Mouse (Mus musculus) cerebellum, postnatal 10 days (tissue): ENCODE results near the gene Syngr4.
"Not testable (repeated sequence)": the region's sequence is repeated elsewhere in the genome, so short reads cannot be mapped to it uniquely, and the experiment has no call there.

Experiments
- DNase-seq, 2 experiments: peaks; one replicate each; pipeline ENCODE4 v3.0.0; 2021; ENCODE audit warnings: mixed read lengths in 2 of 2

Gene Syngr4

GRCm38 (mm10) chr7:45896517-45897257, at the start of gene Syngr4, which contains the start of gene Tmem143:
Syngr4 (minus strand) TSS chr7:45896714.
Tmem143 (plus strand) TSS chr7:45896941.
- DNase-seq, result peak; percentile 98 to 99

DNA sequence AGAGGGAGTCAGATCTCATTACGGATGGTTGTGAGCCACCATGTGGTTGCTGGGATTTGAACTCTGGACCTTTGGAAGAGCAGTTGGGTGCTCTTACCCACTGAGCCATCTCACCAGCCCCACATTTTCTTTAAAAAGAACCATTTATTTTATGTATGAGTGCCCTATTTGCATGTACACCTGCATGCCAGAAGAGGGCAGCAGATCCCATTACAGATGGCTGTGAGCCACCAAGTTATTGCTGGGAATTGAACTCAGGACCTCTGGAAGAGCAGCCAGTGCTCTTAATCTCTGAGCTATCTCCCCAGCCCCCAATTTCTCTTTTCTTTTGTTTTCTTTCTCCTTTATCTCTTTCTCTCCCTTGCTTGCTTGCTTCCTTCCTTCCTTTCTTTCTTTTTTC, 46.8 kb upstream of the Syngr4 start:
- DNase-seq, result peak in 1 of 2 experiments; percentile 28

DNA sequence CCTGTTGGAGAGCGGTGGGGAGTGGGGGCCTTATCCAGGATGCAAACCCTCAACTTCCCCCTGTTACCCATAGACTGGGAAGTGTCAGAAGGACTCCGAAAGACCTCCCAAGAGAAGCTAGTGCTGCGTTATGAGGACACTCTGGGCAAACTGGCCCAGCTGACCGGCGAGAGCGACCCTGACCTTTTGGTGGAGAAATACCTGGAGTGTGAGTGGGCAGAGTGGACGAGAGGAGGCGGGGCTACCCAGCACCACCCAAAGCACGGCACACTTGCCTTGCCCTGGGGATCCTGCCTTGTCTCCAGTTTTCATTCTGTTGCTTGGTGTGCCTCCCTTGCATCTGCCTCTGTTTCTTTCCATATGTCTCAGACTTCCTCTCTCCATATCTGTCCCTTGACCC, 45.5 kb upstream of the Syngr4 start:
- no peak for DNase-seq

GRCm38 (mm10) chr7:45939836-45940235, 43.3 kb upstream of the Syngr4 start:
- peak in 1 of 2 experiments; percentile 22 for DNase-seq

DNA sequence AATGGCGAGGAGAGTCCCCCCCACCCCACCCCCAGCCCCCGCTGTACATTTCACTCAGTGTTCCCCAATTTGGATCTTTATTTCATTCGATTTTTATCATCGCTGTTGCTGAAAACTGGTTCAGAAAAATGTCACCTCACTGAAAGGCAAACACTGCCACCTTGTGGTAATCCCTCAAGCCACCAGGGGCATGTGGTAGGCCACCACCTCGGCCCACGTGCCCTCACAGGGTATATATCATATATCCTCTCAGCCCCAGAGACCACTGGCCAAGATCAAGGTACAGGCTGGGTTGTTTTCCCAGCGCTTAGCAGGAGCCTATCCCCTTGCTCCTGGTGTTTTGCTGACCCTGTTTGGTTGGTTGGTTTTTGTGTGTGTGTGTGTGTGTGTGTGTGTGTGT, 38.6 kb upstream of the Syngr4 start:
- DNase-seq, result peak; percentile 82 to 88

- not testable (repeated sequence) for DNase-seq
These were observed 37.3 kb upstream of the Syngr4 start for GRCm38 (mm10) chr7:45933766-45934165.

DNA sequence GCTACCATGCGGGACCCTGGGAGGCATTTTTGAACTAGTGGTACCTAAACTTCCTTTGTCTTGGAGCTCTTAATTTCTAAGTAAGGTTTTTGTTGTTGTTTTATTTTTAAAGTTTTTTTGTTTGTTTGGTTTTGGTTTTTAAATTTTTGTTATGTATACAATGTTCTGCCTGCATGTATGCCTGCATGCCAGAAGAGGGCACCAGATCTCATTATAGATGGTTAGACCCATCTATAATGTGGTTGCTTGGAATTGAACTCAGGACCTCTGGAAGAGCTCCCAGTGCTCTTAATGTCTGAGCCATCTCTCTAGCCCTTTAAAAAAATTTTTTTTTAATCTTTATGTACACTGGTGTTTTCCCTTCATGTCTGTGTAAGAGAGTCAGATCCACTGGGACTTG, 33.2 kb upstream of the Syngr4 start:
- DNase-seq, result no peak

GRCm38 (mm10) chr7:45928626-45929295, 32.2 kb upstream of the Syngr4 start:
- peak; percentile 63 to 69 for DNase-seq

GRCm38 (mm10) chr7:45924429-45924816, 27.9 kb upstream of the Syngr4 start:
- DNase-seq, result peak in 1 of 2 experiments; percentile 30

GRCm38 (mm10) chr7:45923762-45924428, 27.4 kb upstream of the Syngr4 start, which contains the start of gene Ccdc114:
Ccdc114 (plus strand) TSS chr7:45924072.
- peak; percentile 67 to 68 for DNase-seq

GRCm38 (mm10) chr7:45922928-45923761, 26.6 kb upstream of the Syngr4 start:
- DNase-seq, result peak; percentile 94 to 96

DNA sequence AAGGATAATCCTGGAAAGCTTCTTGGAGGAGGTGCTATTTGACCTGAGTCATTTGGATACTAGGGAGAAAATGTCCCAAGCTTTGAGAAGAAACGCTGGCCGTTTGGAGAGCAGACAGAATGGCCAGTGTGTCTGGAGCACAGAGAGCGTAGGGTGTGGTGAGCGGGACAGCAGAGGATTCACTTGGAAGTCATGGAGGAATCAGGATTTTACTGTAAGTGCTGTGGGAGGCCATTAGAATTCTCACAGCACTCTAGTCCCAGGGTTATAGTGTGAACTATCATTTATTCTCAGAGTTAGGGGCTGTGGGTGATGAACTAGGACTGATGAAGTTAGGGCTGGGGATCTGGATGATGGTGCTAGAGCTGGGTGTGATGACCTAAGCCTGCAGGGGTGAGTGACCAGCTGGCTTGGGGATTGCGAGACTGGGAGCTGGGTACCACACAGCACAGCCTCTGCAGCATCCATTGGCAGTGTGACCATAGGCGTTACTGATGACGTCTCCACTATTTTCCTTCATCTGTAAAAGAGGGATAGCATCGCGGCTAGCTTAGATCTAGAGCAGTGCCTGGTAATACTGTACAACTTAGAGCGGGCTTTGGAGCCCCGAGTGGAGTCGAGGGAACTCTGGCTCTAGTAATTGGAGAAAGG, 25.6 kb upstream of the Syngr4 start:
- no peak for DNase-seq

- DNase-seq, result no peak
These were observed 24.7 kb upstream of the Syngr4 start, which contains the start of gene Emp3 for GRCm38 (mm10) chr7:45921242-45921621. Emp3 (minus strand) TSS chr7:45921404.

DNA sequence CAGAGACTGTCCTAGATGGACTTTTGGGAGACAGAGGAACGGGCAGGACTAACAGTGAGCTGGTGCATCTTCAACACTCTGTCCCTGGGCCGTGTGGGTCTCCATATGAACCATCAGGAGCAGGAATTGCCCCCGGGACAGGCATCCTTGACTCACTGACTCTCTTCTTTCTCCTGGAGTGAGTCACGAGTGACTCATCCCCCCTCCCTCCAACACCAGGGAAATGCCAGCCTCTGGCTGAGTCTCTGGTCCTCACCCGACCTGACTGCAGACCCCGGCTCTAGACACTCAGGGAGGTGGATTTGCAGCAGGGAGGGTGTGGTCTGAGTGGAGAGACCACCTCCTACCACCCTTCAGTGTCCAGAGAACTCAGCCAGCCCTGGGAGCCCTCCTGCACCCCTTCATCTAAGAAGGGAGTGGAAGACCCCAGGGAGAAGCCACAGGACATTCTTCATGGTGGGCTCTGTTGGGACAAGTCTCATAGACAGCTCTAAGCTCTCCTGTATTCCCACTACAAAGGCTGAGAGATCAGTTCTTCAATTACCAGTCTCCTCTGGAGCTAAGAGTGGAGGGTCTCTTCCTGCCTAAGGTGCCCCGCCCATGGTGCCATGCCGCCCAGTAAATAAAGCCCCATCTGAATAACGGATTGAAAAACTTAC, 24.2 kb upstream of the Syngr4 start:
- DNase-seq, result no peak

GRCm38 (mm10) chr7:45919761-45920160, 23.2 kb upstream of the Syngr4 start:
- peak in 1 of 2 experiments; percentile 13 for DNase-seq

GRCm38 (mm10) chr7:45919083-45919671, 22.7 kb upstream of the Syngr4 start:
- peak in 1 of 2 experiments; percentile 16 for DNase-seq

DNA sequence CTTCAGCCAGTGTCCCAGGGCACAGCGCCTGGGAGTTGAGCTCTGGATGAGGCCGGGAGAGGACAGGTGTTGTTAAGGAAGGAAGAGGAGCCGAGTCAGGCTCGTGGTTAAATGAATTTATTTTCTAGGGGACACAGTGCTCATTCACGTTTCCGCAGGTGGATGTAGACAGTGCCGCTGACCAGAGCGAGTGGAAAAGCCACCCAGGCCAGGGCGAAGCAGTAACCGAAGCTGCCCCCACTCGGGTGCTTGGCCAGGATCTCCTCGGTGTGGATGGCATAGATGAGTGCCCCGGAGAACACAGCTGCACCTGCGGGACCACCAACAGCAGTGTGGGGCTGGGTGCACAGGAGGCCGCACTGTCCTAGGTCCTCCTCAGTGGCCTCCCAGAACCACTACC, 21.4 kb upstream of the Syngr4 start:
- DNase-seq, result no peak

GRCm38 (mm10) chr7:45917004-45917704, 20.6 kb upstream of the Syngr4 start:
- DNase-seq, result peak in 1 of 2 experiments; percentile 34

DNA sequence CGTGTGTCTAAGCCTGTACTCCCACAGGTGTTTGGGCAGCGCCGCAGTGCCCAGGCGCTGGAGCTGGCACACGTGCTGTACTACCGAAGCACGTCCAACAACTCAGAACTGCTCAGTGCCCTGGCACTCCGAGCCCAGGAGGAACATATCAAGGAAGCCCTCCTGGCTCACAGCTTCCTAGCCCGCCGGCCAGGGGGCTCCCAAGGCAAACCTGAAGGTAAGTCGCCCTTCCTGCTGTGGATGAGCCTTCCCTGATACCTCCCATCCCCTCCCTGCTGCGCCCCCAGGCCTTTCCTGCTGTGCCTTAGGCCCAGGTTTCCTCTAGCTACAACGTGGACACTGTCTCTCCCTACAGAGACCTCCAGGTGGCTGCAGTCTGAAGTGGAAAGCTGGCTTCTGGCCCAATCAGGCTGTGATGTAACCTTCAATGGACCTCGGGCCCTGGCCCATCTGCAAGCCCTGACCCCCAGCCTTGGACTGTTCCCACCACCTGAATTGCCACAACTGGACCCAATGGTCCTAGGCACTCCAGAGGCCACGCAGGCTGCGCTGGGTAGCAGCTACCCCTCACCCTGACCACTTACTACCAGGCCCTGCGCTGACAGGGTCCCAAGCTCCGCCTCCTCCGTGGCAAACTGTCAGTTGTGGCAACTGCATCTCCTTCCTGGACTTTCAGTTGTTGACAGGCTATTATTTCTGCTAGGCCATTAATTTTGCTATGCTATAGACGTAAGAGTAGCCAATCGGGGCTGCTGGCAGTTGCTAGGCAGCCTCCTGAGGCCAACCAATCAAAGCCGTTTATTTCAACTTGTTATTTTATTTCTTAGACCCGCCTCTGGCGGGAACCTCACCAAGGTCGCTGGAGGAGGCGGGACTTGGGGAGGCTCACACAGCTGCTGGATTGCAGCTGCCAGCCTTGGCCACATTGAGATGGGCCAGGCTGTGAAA, 19.8 kb upstream of the Syngr4 start:
- peak; percentile 68 to 78 for DNase-seq
